Mouse (Mus musculus) effector memory CD4-positive, alpha-beta T cell, adult 7 months (primary cell): Measurements from ENCODE around the gene Cbs. TPM values are rescaled to one million over a fixed set of nuclear protein-coding genes. Genes with fewer than 3 reads are reported as not detected.

Experiments
- polyA plus RNA-seq: library from polyadenylated mRNA; unstranded; fragments of 100-300 nt; shearing (Covaris generic); gene quantifications from one replicate; pipeline ENCODE4 v1.2.1, GENCODE M21; 2017

Cbs gene
- polyA plus RNA-seq = not detected

DNA sequence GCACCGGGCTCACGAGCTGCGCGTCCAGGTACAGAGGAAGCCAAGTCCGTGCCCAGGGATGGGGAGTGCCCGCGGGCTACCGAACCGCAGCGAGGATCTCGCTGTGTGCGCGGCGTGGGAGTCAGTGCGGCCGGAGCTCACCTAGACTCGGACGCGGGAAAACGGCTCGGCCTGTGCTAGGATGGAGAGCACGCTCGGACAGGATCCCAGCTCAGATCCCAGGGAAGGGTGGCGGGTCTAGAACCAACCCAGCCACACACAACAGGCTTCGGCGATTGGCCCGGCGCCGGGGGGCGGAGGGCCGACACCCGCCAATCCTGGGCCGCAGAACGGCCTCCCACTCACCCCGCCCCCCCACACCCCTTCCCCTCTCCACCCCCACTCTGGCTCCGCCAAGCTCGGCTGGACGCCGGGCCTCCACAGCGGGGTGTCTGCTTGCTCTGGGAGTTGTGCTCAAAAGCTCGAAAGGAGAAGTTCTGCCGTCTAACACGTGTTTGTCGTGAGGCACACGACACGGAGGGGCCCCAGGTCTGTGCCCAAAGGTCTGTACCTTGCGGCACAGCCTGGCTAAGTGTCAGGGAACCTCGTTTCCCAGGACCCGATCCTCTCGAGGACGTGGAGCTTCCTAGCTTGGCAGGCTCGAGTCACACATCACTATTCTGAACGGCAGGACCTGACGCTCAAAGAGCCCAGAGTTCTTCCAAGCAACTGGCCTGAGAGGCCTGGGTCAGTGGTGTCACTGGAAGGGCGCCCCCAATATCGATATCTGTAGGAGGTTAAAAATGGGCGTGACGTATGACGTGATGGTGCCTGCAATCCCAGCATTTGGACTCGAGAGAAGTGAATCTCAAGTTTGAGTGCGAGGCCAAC, at the start of gene Cbs:
Gene Cbs, minus strand, starts transcription at position 297 of the 870 bp plus-strand sequence.

DNA sequence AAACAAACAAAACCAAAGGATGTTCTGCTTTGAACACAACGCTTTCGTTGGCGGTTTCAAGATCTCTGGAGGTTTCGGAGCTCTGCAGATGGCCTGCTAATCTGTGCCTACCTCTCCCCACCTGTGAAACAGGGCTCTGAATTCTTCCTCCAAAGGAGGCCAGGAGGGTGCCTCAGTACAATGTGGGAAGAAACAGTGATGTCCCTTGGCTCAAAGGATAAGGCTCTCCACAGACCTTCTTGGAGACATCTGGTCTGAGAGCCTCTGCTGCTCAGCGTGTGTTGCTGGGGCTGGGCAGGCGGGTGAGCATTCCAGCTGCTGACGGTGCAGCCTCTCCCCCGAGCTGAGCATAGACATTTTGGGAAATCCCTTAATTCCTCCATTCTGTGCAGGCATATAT, 40.5 kb upstream of the Cbs start, which contains the start of gene Cryaa:
Gene Cryaa, plus strand, starts transcription at position 301 of the 400 bp plus-strand sequence.

DNA sequence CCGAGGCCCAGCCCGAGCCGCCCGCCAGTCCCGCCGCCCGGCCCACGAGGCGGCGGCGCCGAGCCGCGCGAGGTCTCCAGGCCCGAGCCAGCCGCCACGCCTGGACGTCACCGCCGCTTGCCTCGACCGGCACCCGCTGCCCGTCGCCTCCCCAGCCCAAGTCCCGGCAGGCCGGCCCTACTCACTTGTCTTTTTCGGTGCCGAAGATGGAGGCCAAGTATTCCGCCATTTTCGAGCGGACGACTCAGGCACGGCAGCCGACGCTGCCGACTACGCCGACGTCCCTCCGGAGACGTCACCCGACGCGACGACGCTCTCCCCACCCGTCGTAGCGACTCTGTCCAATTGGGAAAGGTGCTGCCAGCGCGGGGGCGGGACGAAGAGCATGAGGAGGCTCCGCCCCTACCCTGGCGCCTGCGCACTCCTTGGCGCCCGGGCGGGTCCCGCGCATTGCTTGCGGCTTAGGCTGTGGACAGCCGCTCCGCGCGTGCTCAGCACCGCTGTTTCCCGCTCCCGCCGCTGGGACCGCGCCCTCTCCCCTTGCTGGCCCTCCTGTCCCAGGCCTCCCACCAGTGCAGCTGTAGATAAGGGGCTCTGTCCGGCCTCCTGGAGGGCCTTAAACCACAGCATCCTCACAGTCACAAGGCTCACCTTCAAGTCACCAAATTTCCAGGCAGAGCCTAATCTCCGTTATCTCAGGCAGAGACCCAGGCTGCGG, 21.6 kb upstream of the Cbs start, which contains the start of gene U2af1:
Gene U2af1, minus strand, starts transcription at position 425 of the 718 bp plus-strand sequence.

DNA sequence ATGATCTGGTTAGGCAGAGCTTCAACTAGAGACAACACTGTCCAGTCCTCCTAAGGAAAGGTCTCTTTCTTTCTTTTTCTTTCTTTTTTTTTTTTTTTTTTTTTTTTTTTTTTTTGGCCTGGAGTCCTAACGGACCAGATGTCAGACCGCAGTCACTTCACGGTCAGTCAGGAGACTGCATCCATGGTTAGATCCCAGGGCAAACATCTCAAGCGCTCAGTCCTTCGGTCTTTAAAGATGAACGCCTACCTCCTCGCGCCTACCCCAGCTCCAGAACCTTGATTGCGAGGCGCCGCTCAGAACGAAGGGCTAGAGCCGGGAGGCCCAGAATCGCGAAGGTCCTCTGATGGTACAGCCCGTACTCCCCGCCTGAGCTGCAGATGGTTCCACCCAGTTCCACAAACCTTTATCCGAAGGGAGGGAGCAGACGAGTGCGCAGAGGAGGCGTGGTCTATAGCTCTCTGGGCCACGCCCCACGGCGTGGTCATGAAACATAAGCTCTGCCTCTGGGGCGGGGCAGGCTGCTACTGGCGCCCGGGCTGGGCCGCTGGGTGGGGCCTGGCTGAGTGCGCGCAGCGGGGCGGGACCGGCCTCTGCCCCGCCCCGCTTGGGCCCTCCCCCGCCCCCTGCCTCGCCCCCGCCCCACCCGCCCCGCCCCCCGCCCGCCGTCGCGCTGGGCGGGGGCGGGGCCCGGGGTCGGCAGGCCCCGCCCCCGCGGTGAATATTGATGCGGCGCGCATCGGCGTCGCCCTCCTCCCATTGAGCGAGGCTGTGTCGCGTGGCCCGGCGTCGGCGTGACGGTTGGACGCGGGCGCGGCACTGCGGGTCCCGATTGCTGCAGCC, 72.8 kb downstream of the Cbs start, which contains the start of gene Pknox1:
Gene Pknox1, plus strand, starts transcription at position 720 of the 843 bp plus-strand sequence.

Other genes with a start within 250 kb of the Cbs start
- 27.5 TPM for gene Wdr4, start 117.3 kb downstream of the Cbs start, polyA plus RNA-seq
- 161 TPM for gene Ndufv3, start 117.1 kb downstream of the Cbs start, polyA plus RNA-seq
- 71.9 TPM for gene Pknox1, start 72.5 kb downstream of the Cbs start, polyA plus RNA-seq
- gene U2af1, start 21.7 kb upstream of the Cbs start, polyA plus RNA-seq = 247 TPM
- not detected for gene Cryaa, start 40.6 kb upstream of the Cbs start, polyA plus RNA-seq
- 115 TPM for gene Sik1, start 218.6 kb upstream of the Cbs start, polyA plus RNA-seq